Mouse (Mus musculus) bone marrow, adult 2 months (tissue): ENCODE data around the gene Ubtd1. TPM values are rescaled to one million over a fixed set of nuclear protein-coding genes. Genes with fewer than 3 reads are reported as not detected.

Source experiments
- H3K27ac ChIP-seq: fragments of 200-500 bp; 2 replicates; pipeline ENCODE4 v1.5.1; 2012; ENCODE audit warnings: low read depth, mild to moderate bottlenecking, control low read depth, inconsistent platforms, low read length; ENCODE audit not compliant: control insufficient read depth, poor library complexity, insufficient read depth
- H3K4me1 ChIP-seq: fragments of 200-500 bp; 2 replicates; pipeline ENCODE4 v1.6.1; 2011; ENCODE audit warnings: low read length; ENCODE audit not compliant: control insufficient read depth, insufficient read depth
- H3K4me3 ChIP-seq: fragments of 200-500 bp; replicated peaks from 2 replicates; pipeline ENCODE3; 2011; ENCODE audit warnings: mild to moderate bottlenecking, low read depth, low read length, control low read depth; ENCODE audit not compliant: control insufficient read depth
- CTCF ChIP-seq: fragments of 200-500 bp; IDR thresholded peaks from 2 replicates; pipeline ENCODE4 v1.5.1; 2011; ENCODE audit warnings: low read length, control low read depth; ENCODE audit not compliant: control insufficient read depth, insufficient read depth
- POLR2A ChIP-seq: fragments of 200-500 bp; IDR thresholded peaks from 2 replicates; pipeline ENCODE4 v1.6.1; 2011; ENCODE audit warnings: low read depth, mild to moderate bottlenecking, control low read depth, low read length, borderline replicate concordance; ENCODE audit not compliant: control insufficient read depth
- WGBS: fragments of 180-500 bp; shearing (Covaris S2); methylation state at CpG from one replicate; pipeline ENCODE4 v1.1.7; 2018; 5-methylcytosine and 5-hydroxymethylcytosine counted together
- polyA plus RNA-seq: library from polyadenylated mRNA; stranded (reverse); fragments of >200 nt; gene quantifications from 2 replicates; pipeline ENCODE4 v1.2.4, GENCODE M21; 2011; ENCODE audit warnings: low replicate concordance; ENCODE audit not compliant: missing spikeins, insufficient read depth, insufficient read length

Gene Ubtd1
- polyA plus RNA-seq, 1 experiment = 10.2 TPM

DNA sequence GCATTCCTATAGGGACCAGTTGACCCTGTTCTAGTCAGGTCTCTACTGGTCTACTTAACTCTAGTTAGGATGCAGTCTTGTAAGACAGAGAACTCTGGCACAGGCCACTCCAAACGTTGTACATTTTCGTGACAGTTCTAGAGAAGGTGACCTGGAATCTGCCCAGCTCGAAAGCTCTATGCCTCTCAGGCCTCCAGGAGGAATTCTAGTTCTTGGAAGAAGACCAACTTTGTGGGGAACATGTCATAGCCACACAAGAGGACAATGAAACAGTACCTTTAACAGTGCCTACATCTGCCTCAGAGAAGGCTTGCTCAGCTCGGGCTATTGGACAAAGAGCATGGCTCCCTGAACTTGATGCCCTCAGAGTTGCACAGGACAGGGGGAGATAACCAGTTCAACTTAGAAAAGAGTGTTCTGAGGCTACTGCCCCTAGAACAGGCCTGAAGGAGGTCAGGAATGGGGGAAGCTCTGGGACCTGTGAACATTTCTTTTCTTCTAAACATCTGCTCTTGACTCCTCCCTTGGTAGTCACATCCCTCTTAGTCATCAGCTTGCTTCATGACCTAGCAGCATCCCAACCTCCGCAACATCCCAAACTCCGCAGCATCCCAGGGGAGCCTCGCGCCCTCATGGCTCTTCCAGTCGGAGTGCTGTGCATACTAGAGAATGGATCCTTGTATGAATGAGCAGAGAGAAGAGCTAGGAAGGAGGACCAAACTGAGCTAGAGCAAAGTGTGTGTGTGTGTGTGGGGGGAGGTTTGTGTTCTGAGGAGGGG lies 17.4 kb downstream of the Ubtd1 start:
- H3K27ac ChIP-seq = peak overlapping the region; percentile 62
- no peak for TF ChIP-seq POLR2A
- TF ChIP-seq CTCF = no peak
- no peak overlapping the region for H3K4me3 ChIP-seq
- H3K4me1 ChIP-seq = peaks cover 7% of the 10 kb centered on the region
- 85% methylated on average over 9 of the region's 9 CpGs for WGBS

DNA sequence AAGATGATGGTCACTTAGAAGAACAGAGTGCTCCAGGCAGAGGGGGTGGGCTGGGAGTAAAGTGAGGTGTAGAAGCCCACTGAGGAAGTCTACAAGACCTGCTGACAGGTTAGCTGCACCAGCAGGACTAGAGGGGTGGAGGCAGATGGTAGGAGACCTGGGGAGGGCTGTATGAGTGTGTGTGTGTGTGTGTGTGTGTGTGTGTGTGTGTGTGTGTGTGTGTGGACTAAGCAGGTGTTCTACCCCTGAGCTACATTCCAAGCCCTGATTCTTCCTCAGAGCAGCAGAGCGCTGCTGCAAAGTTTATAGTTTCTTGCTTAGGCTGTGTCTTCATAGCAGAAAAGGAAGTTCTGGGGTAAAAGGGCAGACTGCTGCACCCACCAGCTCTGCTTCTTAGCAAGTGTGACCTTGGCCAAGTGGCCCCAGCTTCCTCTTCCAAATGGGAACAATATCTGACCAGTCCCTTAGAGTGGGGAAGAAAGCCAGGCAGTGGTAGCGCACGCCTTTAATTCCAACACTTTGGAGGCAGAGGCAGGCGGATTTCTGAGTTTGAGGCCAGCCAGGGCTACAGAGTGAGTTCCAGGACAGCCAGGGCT lies 18.2 kb downstream of the Ubtd1 start:
- H3K4me1 ChIP-seq = peaks cover 5% of the 10 kb centered on the region
- no peak for TF ChIP-seq POLR2A
- no peak for TF ChIP-seq CTCF
- 38% methylated on average over 4 of the region's 4 CpGs for WGBS
- H3K4me3 ChIP-seq = no peak overlapping the region
- peak overlapping the region; percentile 62 for H3K27ac ChIP-seq

DNA sequence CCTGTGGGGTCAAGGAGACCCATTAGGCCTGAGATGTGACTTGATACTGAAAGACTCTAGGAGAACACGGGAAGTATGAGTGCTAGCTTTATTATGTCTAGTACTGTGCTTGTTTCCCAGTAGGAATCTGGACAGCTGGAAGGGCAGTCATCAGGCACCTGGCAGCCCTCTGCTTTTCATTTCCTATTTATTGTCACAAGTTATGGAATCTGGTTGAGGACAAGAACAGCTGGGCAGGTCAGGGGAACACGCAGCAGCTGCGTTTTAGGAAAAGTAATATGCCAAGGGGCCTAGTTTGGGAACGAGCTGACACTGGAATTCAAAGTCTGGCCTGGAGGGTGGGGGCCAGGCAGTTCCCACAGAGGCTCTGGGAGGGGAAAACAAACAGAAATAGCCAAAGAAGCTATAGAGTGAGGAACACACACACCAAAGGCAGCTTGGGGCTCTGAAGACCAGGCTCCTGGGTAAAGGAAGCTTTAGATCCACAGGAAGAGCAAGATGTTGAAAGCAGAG lies 18.9 kb downstream of the Ubtd1 start:
- TF ChIP-seq POLR2A (no peak), CTCF (no peak)
- Histone ChIP-seq H3K4me3 (no peak overlapping the region), H3K4me1 (peaks cover 10% of the 10 kb centered on the region), H3K27ac (peak overlapping the region; percentile 38)
- WGBS = 63% methylated on average over 4 of the region's 4 CpGs

DNA sequence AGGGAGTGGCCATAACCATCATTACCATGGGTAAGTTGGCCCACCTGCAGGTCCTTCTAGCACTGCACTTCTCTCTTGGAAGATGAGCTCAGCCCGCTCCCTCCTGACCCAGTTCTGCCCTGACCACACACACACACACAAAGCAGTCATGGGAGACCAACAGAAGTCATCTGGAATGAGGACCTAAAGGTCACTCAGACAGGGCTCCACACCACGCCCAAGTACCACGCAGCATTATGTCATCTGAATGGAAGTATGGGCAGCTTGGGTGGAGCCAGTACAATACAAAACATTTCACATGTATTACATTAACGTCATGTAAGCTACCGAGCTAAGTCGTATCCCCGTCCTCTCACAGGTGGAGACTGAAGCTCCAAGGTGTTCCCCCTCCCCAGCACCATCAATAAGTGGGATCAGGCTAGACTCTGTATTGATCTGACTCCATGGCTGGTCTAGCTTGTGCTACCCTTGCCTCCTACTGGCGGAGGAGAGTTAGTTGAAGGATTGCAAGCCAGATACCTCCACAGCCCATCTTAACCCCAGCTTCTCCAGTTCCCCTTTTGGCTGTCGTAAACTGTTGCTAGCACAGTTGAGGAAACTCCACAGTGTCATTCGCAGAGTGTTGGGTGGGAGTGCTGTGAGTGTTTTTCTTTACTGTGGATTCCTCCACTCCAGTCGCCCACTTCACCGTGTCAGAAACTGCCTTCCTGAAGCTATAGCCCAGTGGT lies 19.9 kb downstream of the Ubtd1 start:
- H3K4me3 ChIP-seq = no peak overlapping the region
- peak overlapping the region; percentile 38; the same call in 1 of the 2 replicates for H3K27ac ChIP-seq
- 44% methylated on average over 12 of the region's 12 CpGs for WGBS
- peaks cover 12% of the 10 kb centered on the region for H3K4me1 ChIP-seq
- TF ChIP-seq CTCF (no peak), POLR2A (no peak)

- H3K4me1 ChIP-seq = peaks cover 14% of the 10 kb centered on the region
- no peak for TF ChIP-seq POLR2A
- TF ChIP-seq CTCF = no peak
- 59% methylated on average over 6 of the region's 6 CpGs for WGBS
- no peak overlapping the region for H3K4me3 ChIP-seq
- H3K27ac ChIP-seq = no peak overlapping the region
Observed at GRCm38 (mm10) chr19:42004258-42004657, 22.7 kb downstream of the Ubtd1 start.

DNA sequence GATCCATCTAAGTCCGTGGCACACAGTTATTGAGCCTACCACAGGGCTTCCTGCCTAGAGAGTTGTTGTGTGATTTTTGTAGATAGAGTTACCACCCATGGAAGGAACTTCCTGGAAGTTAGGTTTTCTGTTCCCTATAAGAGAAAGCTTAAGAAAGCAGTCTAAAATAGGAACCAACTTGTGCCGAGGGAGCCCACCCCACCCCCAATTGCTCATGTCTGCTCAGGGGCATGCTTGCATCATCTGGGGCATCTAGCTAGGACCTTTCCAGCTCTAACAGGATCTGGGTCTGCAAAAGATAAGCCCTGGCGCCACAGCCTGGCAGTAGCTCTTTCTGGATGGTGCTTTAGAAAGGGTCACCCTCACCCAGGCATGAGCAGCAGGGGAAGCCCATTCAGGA lies 24.1 kb downstream of the Ubtd1 start:
- TF ChIP-seq CTCF (no peak), POLR2A (no peak)
- 1% methylated on average over 3 of the region's 3 CpGs for WGBS
- Histone ChIP-seq H3K4me3 (no peak overlapping the region), H3K4me1 (peaks cover 12% of the 10 kb centered on the region), H3K27ac (peak overlapping the region; percentile 4; the same call in 1 of the 2 replicates)

- 61% methylated on average over 8 of the region's 8 CpGs for WGBS
- peaks cover 10% of the 10 kb centered on the region for H3K4me1 ChIP-seq
- no peak overlapping the region for H3K4me3 ChIP-seq
- no peak overlapping the region for H3K27ac ChIP-seq
- no peak for TF ChIP-seq CTCF
- no peak for TF ChIP-seq POLR2A
Observed at GRCm38 (mm10) chr19:42006568-42006967, 25.0 kb downstream of the Ubtd1 start.

DNA sequence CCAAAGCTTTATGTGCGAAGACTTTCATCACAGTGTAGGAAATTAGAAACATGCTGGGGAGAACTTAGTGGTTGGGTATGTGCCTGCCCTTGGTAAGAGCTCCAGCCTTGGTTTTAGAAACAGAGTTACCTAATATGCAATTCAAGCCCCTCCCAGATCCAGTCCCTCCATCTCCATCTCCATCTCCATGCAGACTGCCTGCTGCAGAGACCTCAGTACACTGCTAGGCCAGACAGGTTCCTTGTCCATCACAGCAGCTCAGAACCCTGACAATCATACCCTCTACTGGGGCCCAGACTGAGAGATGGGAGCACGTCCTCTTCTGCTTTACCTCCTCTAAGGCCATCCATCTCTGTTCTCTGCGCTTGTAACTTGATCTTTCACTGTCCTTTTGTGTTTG lies 27.0 kb downstream of the Ubtd1 start:
- Histone ChIP-seq H3K4me3 (no peak overlapping the region), H3K27ac (no peak overlapping the region), H3K4me1 (peaks cover 10% of the 10 kb centered on the region)
- 70% methylated on average over 3 of the region's 3 CpGs for WGBS
- no peak for TF ChIP-seq POLR2A
- TF ChIP-seq CTCF = no peak

DNA sequence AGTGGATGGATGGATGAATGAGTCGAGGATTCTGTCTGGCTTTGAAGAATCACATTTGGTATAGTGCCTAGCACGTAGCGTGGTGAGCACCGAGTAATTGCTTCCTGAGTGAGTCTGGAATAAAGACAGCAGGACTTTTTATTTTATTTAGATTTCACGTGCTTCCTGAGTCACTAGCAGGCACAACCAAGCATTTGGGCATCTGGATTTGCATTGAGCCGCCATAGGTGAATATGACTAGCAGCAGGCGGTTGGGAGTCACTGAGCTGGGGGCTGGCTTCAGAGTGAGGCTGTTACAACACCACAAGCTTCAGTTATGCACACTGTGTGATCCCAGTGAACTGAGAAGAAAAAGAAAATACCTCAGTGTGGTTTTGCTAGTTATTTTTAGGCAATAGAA lies 27.5 kb downstream of the Ubtd1 start:
- WGBS = 50% methylated on average over 7 of the region's 7 CpGs
- no peak overlapping the region for H3K4me3 ChIP-seq
- no peak overlapping the region for H3K27ac ChIP-seq
- H3K4me1 ChIP-seq = peaks cover 10% of the 10 kb centered on the region
- TF ChIP-seq POLR2A (no peak), CTCF (no peak)
